Mouse (Mus musculus): ENCODE data around the gene Slc22a12.
A peak's percentile ranks its signal among the peaks of the same experiment; 100 is the strongest.

Slc22a12 gene

GRCm38 (mm10) chr19:6516153-6516552 lies 26.7 kb downstream of the Slc22a12 start:
- DNase-seq (ENCODE audit: low spot score in 2 of 2): no peak

DNA sequence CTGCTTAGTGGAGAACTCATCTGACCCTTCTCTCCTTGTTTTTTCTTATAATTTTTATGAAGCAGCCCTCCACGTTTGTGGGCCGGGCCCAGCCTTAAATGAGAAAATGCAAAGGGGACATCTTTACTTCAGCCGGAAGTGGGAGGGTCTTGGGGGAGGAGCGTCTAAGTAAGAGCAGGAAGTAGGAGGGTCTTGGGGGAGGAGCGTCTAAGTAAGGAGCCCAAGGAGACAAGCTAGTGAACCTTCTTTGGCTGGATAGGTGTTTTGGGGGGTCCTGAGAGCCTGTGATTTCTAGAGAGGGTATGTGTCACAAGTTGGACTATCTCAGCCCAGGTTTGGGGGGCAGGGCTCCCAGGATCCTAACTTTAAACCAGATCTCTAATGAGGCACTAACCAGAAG lies 27.4 kb downstream of the Slc22a12 start:
- no peak for DNase-seq (ENCODE audit: low spot score in 2 of 2)

DNA sequence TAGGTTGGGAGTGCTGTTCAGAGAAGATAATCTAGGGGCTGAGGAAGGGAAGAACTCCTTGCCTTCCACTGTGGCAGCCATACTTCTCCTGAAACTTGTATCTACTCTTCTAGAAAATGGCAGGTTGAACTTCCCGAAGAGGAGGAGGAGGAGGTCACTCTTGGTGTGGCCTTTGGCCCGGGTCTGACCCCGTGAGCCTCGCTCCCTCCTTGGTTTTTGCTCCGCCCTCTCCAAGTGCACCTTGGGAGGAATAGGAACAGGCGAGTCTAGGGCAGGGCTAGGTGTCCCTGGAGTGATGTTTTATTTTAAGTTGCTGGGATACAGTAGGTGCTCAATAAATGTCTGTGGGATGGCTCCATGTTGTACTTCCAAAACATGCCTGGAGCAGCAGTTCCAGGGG lies 27.9 kb downstream of the Slc22a12 start:
- no peak for DNase-seq (ENCODE audit: low spot score in 2 of 2)

GRCm38 (mm10) chr19:6513389-6514139 lies 29.3 kb downstream of the Slc22a12 start:
- no peak for DNase-seq (ENCODE audit: low spot score in 2 of 2)

DNA sequence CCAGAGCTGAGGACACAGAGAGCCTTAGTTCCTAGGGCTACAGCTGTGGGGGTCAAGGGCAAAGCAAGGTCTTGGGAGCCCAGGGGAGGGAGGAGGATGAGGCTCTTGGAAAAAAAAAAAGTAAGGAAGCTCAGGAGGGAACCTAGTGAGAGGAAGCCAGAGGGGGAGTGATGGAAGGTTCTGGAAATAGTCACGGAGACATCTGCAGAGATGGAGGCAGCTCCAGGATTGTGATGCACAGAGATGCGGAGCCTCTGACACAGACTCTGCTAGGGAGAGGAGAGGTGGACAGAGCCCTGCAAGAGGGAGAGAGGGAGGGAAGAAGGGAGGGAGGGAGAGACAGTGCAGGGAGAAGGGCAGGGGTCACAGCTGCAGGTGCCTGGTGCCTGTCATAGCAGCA lies 32.3 kb downstream of the Slc22a12 start:
- no peak for DNase-seq (ENCODE audit: low spot score in 2 of 2)

DNA sequence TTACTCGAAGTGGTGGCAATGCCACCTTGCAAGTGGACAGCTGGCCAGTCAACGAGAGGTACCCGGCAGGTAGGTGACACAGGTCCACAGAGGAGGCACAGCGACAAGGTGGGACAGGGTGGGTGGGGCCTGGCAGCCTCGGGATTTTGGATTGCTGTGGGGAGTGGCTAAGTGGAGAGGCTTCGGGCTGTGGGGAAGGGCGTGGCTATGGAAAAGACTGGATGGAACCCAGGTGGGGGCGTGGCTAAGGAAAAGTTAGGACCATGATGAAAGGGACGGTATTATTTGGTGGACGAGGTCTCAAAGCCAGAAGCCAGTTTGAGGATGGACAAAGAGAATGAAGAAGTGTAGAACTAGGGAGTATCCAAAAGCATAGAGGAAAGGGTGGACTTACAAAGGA lies 33.0 kb downstream of the Slc22a12 start:
- DNase-seq (ENCODE audit: low spot score in 2 of 2): no peak

GRCm38 (mm10) chr19:6507393-6507792 lies 35.4 kb downstream of the Slc22a12 start:
- DNase-seq (ENCODE audit: low spot score in 2 of 2): no peak

- no peak for DNase-seq (ENCODE audit: low spot score in 2 of 2)
These were observed 38.2 kb downstream of the Slc22a12 start for GRCm38 (mm10) chr19:6504656-6505045.

GRCm38 (mm10) chr19:6503926-6504655 lies 38.7 kb downstream of the Slc22a12 start:
- DNase-seq (ENCODE audit: low spot score in 2 of 2): no peak

GRCm38 (mm10) chr19:6502543-6503319 lies 40.1 kb downstream of the Slc22a12 start:
- DNase-seq (ENCODE audit: low spot score in 2 of 2): peak; percentile 41 to 44

DNA sequence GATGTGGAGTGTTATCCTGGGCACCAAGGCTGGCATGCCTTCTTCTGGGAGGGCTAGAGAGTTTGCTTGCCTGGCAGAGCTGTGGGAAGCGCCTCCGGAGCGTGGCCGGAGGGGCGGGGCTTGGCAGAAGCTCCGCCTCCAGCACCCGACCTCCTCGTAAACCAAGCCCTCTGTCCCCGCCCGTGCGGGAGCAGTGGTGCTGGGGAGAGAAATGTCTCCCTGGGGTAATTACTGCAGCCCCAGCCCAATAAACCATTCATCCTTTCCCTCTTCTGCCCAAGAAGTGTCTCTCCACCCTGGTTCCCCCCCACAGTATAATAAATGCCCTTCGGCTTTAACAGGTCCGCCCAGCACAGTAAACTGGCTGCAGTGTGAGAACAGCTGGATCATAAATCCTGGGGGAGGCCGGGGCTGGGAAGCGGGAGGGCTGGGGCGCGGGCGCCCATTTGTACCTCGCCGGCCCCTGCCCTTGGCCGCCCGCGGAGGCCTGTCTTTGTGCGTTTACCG lies 40.7 kb downstream of the Slc22a12 start:
- peak in 1 of 2 experiments; percentile 22 for DNase-seq (ENCODE audit: low spot score in 2 of 2)

DNA sequence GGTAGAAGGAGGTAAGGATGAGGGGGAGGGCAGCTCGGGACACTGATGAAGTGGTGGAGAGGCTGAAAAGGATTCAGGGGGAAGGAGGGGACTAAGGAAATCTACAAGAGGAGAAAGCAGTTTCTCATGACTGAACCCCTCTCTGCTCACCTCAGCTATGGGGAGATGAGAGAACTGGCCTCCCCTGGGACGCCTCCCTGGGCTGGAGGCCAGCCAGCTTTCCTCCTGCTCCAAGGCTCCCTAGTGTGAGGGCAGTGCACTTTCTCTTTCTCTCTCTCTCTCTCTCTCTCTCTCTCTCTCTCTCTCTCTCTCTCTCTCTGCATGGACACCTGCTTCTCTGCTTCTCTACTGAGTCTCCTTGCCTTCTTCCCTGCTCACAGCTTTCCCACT lies 42.2 kb downstream of the Slc22a12 start:
- no peak for DNase-seq (ENCODE audit: low spot score in 2 of 2)

DNA sequence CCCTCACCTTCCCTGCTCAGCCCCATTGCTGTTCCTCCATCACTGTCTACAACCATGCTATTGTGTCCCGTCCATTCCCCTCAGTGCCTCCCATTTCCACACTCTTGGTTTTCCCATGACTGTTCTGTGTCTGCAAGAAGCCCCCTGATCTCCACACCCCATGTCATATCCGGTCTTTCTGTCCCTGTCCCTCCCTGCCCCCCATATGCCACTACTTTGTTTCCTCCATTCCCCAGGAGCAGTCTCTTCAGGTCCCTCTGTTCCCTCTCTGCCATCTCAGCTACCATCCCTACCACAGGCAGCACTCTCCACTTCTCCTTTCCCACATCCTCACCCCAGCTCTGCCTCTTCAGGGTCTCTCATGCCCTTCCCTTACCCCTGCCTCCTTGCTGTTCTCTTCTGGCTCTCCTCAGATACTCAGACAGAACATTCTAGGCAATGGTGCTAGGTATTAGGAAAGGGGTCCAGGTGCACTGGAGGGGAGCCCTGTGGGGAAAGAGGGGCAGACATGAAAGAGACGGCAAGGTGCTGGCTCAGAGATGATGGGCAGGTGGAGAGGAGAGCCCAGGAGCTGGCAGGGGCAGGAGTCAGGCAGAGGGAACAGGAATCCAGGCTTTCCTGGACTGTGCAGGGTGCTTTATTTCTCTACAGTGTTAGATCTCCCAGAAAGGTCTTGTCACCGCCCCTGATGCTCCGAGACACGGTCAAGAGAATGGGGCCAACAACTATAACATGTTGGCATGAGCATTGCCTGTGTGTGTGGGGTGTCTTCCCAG lies 42.8 kb downstream of the Slc22a12 start:
- DNase-seq (ENCODE audit: low spot score in 2 of 2): no peak

GRCm38 (mm10) chr19:6498350-6499131 lies 44.3 kb downstream of the Slc22a12 start:
- DNase-seq (ENCODE audit: low spot score in 2 of 2): no peak

DNA sequence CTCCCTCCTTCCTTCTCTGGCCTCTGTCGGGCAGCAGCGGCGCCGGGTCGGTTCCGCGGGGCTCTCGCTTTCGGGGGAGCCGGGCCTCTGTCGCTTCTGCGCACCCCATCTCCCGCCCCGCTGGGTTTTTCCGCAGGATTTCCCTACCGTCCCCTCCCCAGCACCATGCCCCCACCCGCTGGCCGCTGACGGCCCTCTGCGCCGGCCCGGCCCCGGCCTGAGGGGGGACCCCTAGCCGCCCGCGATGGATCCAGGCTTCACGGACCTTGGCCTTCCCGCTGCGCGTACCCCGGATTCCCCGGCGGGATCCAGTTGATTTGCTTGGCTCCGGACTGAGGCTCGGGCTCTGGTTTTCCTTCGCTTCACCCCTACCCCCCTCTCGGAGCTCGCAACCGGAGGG lies 45.0 kb downstream of the Slc22a12 start:
- DNase-seq (ENCODE audit: low spot score in 2 of 2): no peak

DNA sequence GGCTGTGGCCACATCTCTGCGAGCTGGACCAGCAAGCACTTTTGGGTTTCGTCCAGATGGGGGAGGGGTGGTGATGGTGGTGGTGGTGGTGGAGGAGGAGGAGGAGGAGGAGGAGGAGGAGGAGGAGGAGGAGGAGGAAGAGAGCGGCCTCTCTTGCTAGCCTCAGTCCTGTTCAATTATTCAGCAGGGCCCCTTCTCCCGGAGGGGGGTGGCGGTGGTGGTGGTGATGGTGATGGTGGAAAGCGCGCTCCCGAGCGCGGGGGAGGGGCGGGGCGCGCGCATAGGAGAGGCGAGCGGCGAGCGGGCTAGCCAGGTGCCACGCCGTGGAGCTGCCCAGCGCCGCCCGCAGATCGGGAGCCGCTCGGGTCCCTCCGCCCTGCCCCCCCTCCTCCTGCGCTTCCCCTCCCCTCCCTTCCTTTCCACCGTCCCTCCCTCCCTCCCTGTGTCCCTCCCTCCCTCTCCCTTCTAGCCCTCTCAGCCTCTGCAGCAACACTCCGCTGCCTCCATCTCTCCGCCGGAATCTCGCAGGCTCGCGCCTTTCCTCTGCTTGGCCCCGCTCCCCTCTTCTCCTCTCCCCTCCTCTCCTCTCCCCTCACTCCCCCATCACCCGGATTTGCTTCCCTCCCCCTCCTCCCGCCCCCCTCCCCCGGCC lies 45.6 kb downstream of the Slc22a12 start:
- no peak for DNase-seq (ENCODE audit: low spot score in 2 of 2)

GRCm38 (mm10) chr19:6496462-6497149 lies 46.2 kb downstream of the Slc22a12 start:
- no peak for DNase-seq (ENCODE audit: low spot score in 2 of 2)

GRCm38 (mm10) chr19:6495714-6496113 lies 47.1 kb downstream of the Slc22a12 start:
- DNase-seq (ENCODE audit: low spot score in 2 of 2): no peak

GRCm38 (mm10) chr19:6494504-6495170 lies 48.2 kb downstream of the Slc22a12 start:
- DNase-seq (ENCODE audit: low spot score in 2 of 2): no peak
